Mouse (Mus musculus) frontal cortex, postnatal 25 days (tissue): ENCODE results near the gene Anapc11.

ENCODE experiments used
- DNase-seq, 2 experiments: peaks; one replicate each; pipeline ENCODE4 v3.0.0; 2022; ENCODE audit warnings: low spot score in 2 of 2

Gene Anapc11

DNA sequence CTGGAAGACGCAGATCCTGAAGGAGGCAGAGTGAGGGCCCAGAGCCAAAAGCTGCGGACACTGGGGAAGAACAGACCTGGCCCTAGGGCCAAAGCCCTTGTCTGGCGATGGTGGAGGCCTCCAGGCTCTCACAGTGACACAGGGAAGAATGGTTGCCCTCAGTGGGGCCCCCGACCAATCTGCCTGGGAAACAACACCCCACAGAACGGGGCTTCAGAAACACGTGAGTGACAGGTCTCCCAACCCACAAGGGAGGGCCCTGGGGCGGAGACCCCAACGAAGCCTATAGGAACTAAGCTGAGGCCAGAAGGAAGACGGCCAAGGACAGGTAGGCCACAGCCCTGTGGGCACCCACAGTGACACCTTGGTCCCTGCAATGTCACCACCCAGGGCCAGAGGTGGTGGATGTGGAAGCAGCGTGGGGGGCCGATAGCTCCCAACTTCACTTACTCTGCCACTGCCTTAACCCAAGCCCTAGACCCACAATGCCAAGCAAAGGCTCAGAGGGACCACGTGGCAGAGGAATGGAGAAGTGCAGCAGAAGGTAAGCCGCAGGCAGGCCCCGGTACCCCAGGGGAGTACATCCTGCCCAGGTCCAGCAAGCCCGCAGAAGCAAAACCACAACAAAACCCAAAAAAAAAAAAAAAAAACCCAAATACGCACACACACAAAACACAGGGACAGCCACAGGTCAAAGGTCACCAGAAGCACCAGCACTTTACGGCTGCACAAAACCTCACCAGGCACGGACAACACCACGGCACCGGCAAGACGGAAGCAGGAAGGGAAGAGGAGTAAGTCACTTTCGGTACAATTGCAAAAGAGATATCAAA is 29.5 kb downstream of the Anapc11 start:
- no peak for DNase-seq

DNA sequence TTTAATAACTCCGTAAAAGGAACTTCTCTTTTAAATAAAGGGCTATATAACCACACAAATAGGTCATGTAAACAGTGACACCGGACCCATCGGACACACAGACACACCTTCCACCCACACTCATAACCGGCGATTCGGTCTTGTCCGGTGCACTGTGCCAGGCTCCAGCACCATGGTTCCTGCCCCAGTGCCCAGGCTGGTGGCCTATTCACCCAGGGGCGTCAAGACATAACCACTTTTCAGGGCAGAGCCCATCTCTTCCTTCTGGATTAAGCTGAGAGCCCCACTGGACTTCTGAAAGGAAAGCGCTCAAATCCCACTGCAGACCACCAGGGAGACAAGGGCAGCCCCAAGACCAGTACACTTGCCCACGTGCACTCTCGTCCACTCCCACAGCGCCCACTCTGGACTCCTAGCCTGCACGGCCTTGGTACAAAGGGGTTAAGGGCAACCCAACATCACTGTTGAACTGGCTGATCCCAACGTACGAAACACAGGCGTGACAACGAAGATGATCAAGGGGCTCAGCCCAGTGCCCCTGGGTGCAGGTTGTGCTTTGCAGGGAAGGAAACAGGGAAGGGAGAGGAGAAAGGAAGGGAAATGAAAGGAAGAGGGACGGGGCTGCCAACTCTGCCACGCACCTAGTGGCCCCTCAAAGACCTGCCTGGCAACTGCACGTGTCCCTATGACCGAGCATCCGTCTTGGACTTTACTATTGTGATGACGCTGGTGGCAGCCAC is 30.6 kb downstream of the Anapc11 start:
- no peak for DNase-seq

DNA sequence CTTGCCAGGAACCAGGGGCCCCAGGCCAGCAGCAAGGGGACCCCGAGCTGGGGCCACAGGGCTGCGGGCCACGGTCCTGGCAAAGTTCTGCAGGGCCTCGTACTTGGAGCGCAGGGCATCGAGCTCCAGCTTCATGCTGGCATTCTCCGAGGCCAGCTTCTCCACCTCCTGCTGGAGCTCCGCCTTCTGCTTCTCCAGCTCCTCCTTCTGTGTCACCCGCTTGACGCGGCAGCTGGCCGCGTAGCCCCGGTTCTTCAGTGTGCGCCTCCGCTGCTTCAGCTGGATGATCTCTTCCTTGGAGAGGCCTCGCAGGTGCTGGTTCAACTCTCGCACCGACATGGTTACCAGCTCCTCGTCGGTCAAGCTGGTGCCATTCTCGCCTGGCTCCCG is 31.1 kb downstream of the Anapc11 start:
- DNase-seq: no peak

DNA sequence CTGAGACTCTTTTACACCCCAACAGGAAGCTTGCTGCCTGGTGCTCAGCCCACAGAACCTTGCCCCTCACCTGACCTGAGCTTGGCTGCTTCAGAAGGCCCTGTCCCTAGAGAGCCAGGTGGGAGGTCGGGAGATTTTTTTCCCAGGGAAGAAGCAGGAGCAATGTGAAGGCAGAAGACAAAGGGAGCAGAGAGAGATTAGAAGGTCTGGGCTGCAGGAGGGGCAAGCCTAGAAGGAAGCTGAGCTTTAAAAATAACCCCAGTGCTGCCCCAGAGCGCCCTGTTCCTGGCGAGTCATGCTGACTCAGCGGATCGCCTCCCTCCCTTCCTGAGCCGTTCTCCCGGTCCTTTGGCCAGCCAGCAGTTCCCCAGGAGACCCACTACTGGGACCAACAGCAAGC is 31.7 kb downstream of the Anapc11 start:
- DNase-seq: no peak

DNA sequence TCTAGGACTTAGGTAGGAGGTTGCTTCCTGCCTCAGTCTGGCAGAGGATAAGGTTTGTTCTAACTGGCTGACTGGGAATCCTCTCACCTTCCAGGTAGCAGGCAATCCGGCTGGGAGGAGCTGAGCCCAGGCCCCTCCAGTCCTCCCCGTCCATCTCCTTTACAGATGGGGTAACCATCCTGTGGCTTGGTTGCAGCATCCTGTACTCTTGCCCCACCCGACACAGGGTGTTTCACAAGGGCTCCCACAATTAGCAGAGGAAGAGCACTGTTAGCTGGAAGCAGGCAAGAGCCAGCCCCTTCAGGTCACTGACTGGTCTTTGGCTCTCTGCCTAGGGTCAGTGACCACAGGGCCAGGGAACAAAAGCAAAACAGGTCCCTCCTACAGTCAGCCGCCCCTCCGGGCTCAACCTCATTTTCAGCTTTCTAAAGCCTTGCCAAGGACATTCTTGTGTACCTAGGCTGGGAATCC is 32.2 kb downstream of the Anapc11 start:
- DNase-seq: no peak

DNA sequence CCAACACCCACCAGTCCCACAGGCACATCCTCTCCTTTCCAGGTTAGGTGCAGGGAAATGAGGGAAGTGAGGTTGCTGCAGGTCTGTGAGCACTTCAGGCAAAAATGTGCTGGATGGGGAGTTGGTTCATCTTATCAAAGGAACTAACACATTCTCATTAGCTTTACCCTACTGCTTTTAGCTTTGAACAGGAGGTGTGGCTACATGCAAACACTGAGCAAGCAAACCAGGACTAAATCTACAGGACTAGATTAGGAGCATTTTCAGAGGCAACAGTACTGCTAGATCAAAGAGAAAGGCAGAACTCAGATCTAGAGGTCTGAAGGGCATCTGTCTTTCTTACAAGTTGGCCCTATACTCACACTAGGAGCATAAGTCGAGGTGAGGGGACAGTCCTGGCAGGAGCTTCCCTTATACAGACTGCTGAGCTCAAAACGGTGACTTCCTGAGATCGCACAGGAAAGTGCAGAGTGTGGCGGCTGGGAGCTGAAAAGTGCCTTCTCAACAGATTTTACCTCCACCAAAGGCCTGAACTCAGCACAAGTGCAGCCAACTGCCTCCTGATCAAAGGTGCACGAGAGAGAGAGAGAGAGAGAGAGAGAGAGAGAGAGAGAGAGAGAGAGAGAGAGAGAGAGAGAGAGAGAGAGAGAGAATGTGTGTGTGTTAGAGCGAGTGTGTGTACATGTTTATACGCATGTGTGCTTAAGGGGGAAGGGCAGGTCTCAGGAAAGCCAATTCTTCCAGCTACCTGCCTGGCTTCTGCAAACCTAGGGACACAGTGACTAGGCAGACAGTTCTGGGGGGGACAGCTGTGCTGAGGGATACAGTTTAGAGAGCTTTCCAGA is 32.9 kb downstream of the Anapc11 start:
- no peak for DNase-seq

DNA sequence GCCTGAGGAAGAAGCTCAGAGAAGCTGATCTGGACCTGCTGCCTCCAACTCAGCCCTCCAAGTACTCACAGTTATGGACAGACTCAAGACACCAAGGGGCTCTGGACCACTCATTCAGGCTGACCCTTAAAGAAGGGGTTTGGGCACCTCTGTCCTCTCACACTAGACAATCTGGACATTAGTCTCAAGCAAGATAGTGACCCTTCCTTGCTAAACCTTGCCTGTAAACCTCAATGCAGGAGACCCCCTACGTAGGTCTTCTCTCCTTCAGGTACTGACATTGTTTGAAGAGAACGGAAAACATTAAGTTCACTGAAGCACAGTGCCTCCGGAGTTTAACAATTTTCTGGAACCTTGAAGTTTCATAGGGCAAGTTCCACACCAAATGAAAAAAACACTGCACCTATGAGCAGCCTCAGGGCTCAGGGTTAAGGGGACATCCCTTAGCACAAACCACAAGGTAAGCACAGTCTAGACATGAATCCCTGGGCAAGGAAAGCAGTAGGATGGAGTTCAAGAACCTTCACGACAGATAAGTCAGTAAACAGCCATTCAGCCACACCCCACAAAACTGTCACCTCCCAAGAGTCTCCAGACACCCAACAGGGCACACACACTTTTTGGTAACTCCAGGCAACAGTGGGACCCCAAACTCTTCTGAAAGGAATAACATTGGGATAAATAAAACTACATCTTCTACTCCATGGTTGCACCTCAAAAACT is 33.7 kb downstream of the Anapc11 start:
- DNase-seq: no peak

DNA sequence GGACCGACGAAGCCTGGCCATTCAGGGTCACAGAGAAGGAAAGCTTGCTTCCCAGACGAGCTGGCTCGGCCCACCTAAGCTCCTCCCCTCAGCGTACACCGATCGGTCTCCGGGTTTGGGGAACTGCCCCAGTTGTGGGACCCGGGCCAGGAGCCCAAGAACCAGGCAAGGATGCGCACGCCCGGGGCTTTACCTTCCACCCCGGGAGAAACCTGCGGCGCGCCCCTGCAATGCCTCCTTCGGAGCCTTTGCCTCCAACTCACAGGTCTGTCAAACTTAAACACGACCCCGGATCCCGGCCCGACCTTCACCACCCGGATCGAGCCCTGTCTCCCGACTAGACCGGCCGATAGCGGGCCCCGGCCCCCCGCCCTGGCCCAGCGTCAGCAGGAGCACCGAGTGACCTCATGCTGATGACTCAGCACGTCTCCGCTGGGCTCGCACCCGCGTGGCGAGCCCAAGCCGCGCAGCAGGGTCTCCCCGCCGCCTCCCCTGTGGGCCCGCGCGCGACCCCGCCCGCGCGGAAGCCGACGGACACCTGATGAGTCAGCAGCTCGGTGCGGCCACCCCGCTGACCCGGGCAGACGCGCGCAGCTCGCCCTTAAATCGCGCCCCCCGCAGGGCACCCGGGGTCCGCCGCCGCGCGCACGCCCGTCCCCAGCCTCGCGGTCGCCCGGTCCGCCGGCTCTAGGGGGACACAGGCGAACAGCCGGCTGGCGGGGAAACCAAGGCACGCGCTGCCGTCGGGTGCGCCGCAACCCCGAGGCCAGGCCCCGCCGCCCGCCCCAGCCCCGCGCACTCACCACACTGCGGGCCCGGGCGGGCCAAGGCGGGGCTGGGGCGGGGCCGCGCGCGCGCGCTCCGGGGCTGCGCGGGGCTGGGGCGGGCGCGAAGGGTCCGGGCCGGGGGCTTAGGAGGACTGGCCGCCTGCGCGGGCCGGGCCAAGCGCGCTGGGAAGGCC is 34.6 kb downstream of the Anapc11 start:
- peak in 1 of 2 experiments; percentile 41 for DNase-seq

DNA sequence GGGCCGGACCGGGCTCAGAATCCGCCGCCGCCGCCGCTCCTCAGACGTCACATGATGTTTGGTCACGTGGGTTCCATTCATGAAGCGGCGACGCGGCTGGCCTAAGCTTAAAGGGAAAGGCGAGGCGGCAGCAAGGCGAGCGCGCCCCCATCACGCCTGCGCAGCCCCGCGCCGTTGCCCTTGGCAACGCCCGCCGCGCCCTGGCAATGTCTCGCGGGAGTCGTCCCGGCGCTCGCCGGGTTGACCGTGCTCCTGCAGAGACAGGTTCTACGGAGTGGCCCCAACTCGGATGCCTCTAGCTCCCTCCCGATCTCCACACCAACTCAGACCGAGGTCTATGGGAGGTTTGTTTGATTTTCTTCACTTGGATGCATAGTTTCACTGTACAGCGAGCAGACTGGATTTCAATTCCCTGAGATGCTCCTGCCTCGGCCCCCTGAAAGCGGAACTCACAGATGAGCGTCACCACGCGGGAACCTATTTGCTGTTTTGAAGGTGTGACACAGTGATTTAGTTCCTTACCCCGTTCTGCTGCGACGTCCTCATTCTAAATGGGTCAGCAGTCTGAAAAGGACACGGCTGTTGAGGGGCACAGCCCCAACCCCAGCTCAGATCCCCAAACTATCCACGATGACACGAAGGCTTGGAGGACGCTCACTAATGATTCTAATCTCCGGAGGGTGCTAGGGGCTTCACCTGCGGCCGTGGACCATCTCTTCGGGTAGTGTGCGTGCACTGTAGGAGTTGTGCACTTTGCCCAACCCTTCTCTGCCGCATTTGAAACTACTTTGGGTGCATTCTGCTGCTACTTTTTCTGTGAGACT is 35.5 kb downstream of the Anapc11 start, which contains the start of gene Mafg:
TSS of gene Mafg (minus strand) at position 81 of the 824 bp plus-strand sequence.
- DNase-seq: peak; percentile 81 to 84

DNA sequence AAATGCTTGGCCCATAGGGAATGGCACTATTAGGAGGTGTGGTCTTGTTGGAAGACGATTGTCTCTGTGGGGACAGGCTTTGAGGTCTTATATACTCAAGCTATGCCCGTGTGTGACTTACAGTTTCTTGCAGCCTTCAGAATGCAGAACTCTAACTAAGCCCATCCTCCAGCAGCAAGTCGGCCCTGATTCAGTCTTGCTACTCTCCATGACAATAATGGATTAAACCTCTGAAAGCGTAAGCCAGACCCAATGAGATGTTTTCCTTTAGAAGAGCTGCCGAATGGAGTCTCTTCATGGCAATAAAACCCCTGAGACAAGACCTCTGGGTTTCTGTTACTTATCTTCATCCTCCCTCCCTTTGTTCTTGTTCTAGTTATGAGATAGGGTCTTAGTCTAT is 36.6 kb downstream of the Anapc11 start:
- DNase-seq: no peak

DNA sequence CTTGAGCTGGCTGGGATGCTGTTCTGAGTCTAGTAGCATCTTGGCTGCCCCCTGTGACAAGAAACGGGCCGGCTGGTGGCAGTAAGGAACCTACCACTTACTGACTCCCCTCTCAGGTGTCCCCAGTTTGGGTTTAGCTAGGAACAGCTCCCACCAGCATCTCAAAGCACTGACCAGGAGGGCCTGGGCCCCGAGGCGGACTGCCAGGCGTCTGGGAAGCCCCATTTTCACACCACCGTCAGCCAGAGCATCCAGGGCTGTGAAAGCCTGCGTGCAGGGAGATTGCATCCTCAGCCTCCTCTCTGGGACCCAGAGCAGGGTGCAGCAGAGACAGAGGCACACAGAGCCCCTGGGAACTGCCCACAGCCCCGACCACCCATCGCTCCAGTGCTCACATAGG is 43.0 kb downstream of the Anapc11 start:
- DNase-seq: no peak

DNA sequence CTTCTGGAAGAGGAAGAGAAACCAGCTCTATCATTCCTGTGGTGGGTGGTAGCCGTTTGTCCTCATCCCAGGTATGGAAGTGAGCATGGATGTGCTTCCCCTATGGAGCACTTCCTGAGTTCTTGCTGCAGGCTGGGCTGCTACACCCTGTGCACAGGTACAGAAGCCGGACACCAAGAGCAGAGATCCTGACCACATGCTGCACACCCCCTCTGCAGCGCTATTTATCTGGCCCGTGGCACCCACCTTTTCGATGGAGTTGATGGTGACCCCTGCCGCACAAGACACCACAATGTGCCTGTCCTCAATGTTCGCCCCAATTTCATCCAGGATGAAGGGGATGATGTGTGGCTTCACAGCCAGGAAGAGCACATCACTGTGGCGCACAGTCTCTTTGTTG is 43.6 kb downstream of the Anapc11 start:
- DNase-seq: no peak

DNA sequence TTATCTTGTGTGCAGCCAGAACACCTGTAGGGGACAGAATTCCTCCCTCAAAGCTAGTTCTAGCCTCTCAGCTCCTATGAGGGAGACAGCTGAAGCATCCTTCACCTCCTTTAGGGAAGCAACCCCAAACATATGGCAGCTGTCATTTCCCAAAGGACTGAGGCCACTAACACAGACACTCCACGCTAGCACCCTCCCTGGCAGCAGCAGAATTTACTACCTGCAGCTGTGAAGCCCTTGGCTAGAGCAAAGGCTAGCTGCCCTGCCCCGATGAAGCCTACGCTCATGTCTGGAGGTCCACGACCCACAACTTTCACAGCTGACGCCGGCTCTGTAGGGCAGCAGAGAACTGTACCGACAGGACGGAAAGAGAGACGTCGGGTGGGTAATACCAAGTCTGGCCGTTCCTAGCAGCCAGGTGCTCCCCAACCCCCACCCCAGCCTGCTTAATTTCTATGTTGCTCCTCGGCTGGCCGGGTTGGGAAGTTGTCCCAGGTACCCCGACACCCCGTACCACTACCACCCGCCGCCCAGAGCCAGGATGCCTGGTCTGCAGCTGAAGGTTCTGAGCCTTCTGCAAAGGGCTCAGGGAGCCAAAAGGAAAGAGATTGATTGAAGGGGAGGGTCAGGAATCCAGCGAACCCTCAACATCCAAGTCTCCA is 44.8 kb downstream of the Anapc11 start:
- no peak for DNase-seq

DNA sequence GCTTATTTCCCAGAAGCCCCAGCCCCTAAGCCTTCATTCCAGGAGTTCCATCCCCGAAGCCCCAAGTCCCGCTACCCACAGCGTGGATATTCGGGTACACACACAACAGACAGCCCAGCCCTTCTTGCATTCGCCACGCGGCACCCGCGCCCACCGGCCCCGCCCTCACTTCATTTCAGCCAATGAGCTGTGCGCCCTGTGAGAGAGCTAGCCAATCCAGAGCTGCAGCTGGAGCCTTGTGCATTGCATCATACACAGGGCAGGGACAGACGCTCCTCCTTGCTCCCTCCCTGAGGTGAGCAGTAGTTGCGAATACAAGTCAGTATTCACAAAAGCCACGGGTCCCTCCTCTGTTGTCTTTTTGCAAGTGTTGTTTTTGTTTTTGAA is 45.4 kb downstream of the Anapc11 start, which contains the start of gene Pycr1:
TSS of gene Pycr1 (minus strand) at position 169 of the 387 bp plus-strand sequence.
- peak; percentile 88 to 91 for DNase-seq

DNA sequence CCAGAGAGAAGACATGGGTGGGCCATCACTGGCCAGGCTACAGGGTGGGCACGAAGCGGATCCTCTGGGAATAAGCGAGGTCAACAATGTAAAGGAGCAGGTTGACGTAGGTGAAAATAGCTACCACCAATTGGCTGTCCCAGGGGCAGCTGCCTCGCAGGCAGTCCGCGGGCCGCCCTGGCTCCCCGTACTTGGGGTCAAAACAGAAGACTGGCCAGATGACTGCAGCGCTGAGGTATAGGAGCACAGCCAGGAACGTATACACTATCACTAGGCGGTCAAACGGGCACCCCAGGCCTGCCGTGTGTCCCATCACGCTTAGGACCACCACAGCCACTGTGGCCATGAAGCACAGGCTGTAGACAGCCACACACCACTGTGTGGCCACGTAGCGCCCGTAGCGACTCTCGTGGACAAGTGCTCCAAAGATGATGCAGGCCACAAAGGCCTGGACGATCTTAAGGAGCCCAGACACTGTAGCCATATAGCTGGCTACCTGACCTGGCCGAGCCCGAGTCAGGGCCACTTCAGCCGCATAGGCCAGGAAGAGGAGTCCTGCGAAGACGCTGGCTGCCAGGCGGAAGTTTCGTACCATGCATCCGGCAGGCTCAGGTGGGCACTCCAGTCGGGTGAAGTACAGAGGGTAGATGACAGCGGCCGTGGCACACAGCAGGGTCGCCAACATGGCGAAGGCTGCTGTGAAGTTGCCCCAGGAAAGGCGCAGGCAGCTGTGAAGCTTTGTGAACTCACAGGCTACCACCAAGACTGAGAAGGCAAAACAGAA is 49.0 kb downstream of the Anapc11 start:
- DNase-seq: no peak

DNA sequence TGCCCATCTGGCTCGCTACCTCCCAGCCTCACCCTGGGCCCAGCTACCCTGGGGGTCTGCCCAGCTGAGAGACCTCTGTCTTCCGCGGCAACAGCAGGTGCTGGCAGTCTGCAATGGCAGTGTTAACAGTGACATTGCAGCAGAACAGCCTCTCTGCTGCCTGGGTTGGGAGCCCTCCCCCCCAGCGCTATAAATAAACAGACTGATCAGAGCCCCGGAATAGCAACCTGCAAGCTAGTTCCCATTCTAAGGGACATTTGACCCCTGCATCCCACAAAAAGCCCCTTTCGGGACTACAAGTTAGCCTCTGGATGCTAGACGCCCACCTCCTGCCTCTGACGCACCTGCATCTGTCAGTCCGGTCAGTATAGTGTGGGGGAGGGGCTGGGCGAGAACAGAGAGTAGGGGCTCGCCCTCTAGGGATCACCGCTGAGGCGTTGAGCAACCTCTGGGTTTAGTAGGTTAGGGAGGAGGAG is 49.8 kb downstream of the Anapc11 start, which contains the start of gene Myadml2:
TSS of gene Myadml2 (minus strand) at position 158 of the 476 bp plus-strand sequence.
- no peak for DNase-seq

DNA sequence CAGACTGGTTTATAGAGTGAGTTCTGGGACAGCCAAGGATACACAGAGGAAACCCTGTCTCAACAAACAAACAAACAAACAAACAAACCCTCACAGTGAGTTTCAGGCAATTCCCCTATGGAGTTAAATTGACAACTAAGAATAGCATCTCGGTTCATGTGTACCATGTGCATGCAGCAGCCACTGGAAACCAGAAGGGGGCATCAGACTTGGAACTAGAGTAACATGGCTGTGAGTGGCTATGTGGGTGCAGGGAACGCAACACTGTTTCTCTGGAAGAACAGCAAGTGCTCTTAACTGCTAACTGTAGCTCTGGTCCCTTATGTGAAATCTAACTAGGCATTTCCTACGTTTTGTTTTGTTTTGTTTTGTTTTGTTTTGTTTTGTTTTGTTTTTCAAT is 53.7 kb downstream of the Anapc11 start:
- DNase-seq: no peak

DNA sequence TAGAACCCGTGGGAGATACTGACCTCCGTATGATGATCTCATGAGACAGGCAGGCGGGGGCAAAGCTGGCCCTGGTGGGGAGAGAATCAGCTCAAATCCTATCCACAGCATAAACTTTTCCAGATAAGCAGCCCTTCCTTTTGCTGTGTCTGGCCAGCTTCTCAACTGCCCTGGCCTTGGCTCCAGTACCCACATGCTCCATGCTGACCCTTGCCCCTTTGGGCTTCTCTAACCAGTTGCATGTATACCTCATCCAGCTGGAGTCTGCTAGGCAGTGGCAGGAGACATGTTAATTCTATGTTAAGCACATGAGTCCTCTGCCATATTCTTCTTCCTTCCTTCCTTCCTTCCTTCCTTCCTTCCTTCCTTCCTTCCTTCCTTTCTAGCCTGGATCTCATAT is 56.5 kb downstream of the Anapc11 start:
- DNase-seq: no peak
